ENCODE assay signal across 27 mouse cellular contexts in the genomic region with DNA sequence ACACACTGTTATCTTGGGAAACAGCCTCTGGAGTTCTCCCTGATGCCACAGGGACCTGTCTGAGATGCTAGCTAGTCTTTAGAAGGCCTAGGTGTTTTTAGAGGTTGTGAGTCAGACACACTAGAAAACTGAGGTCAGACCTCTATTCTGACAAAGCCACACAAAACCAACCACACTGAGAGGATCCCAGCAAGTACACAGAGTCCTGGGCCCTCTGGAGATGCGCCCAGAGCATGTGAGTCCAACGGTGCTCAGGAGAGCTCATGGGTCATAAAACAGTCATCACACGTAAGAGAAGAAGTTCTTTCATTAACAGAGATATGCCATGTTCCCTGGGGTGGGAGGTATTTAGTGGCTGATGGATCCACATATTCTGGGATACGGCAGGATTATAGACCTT.
"Had no signal": no experiment of that assay in that cellular context is flagged by ENCODE, and none has a peak within 500 bp of the region (broad histone marks: within the 10 kb centered on the region; RNA-seq: fewer than 3 reads in every experiment).

No protein-coding gene starts in this region.

- H3K36me3 ChIP-seq: embryonic facial prominence, embryonic 10.5 days; embryonic facial prominence, embryonic 12.5 days; embryonic facial prominence, embryonic 13.5 days; embryonic facial prominence, embryonic 15.5 days; forebrain, embryonic 10.5 days; forebrain, embryonic 12.5 days; forebrain, embryonic 15.5 days had no signal

- H3K4me1 ChIP-seq: embryonic facial prominence, embryonic 12.5 days; embryonic facial prominence, embryonic 15.5 days; forebrain, embryonic 10.5 days; forebrain, embryonic 12.5 days; forebrain, embryonic 13.5 days; forebrain, embryonic 15.5 days had no signal

- H3K4me2 ChIP-seq: embryonic facial prominence, embryonic 12.5 days; embryonic facial prominence, embryonic 13.5 days; embryonic facial prominence, embryonic 15.5 days; forebrain, embryonic 12.5 days; forebrain, embryonic 13.5 days; forebrain, embryonic 15.5 days had no signal

- ATAC-seq: forebrain, embryonic 13.5 days; forebrain, embryonic 14.5 days; forebrain, embryonic 15.5 days; forebrain, embryonic 16.5 days; forebrain, postnatal 0 days had no signal

- DNase-seq: cerebellum, adult 9-10 months; cerebellum, adult 9-11 months; cerebellum, postnatal 10 days; cerebellum, postnatal 14 days; cerebellum, postnatal 25 days; cerebellum, postnatal 36 days; embryo, embryonic 11 days; forebrain, postnatal 0 days; gastrocnemius, adult 2 months; gastrocnemius, postnatal 10 days; gastrocnemius, postnatal 14 days; gastrocnemius, postnatal 25 days; gastrocnemius, postnatal 36 days; heart, adult 11 months; heart, adult 18-20 months; heart, adult 2 months had no signal

- H3K27ac ChIP-seq: embryonic facial prominence, embryonic 10.5 days; embryonic facial prominence, embryonic 12.5 days; embryonic facial prominence, embryonic 13.5 days; embryonic facial prominence, embryonic 15.5 days; forebrain, embryonic 10.5 days; forebrain, embryonic 12.5 days; forebrain, embryonic 13.5 days; forebrain, embryonic 15.5 days; gastrocnemius, adult 2 months; heart, adult 2 months had no signal

- H3K9ac ChIP-seq: embryonic facial prominence, embryonic 12.5 days; embryonic facial prominence, embryonic 13.5 days; embryonic facial prominence, embryonic 15.5 days; forebrain, embryonic 12.5 days; forebrain, embryonic 13.5 days; forebrain, embryonic 15.5 days; forebrain, postnatal 0 days had no signal

- H3K27me3 ChIP-seq: forebrain, embryonic 12.5 days; forebrain, embryonic 15.5 days had no signal

- H3K9me3 ChIP-seq: embryonic facial prominence, embryonic 10.5 days; embryonic facial prominence, embryonic 12.5 days; embryonic facial prominence, embryonic 13.5 days; embryonic facial prominence, embryonic 15.5 days; forebrain, embryonic 10.5 days; forebrain, embryonic 12.5 days; forebrain, embryonic 13.5 days; forebrain, embryonic 15.5 days had no signal

- H3K4me3 ChIP-seq: embryonic facial prominence, embryonic 10.5 days; embryonic facial prominence, embryonic 12.5 days; embryonic facial prominence, embryonic 13.5 days; embryonic facial prominence, embryonic 15.5 days; erythroblast, embryonic 14.5 days; forebrain, embryonic 10.5 days; forebrain, embryonic 12.5 days; forebrain, embryonic 13.5 days; forebrain, embryonic 15.5 days; gastrocnemius, adult 2 months; heart, adult 2 months had no signal
